Mouse (Mus musculus) heart, adult 18-20 months (tissue): ENCODE data around the gene Kif21b. TPM values are rescaled to one million over a fixed set of nuclear protein-coding genes. Genes with fewer than 3 reads are reported as not detected.

Experiments used
- DNase-seq, 2 experiments: peaks; one replicate each; pipeline ENCODE4 v3.0.0; 2021 to 2022; ENCODE audit warnings: mixed read lengths in 1 of 2
- total RNA-seq, 2 experiments: library from RNA; stranded (reverse); gene quantifications; 2 replicates each; pipeline ENCODE4 v1.2.3; 2021

Kif21b gene
- total RNA-seq, 2 experiments from 2014 or later, result 0.77 to 2.6 TPM

DNA sequence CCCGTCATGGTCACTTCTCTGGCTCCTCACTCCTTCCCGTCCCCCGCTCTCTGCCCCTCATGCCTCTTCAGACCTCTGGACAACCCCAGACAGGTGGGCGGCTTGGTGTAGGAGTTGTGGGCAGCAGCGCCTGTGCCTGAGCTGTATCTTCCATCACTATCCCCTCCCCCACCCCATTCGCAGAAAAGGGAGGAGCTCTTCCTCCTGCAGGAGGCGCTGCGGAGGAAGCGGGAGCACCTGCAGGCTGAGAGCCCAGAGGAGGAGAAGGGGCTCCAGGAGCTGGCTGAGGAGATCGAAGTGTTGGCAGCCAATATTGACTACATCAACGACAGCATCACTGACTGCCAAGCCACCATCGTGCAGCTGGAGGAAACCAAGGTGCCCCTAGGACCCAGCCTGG lies 28.6 kb downstream of the Kif21b start:
- DNase-seq, result no peak

DNA sequence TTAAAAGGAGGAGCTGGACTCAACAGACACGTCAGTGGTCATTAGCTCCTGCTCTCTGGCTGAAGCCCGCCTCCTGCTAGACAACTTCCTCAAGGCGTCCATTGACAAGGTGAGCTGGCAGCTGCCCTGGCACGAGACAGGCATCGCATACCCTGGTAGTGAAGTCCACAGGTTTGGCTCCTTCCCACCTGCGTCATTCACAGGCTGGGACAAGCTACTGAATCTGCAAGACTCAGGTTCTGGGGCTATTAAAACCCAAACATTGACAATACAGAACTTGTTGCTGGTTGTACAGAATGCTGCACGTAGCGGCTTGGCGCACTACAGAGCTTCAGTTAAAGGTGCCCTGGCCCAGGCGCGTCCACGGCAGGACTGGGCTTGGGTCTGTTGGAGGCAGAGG lies 29.1 kb downstream of the Kif21b start:
- no peak for DNase-seq

DNA sequence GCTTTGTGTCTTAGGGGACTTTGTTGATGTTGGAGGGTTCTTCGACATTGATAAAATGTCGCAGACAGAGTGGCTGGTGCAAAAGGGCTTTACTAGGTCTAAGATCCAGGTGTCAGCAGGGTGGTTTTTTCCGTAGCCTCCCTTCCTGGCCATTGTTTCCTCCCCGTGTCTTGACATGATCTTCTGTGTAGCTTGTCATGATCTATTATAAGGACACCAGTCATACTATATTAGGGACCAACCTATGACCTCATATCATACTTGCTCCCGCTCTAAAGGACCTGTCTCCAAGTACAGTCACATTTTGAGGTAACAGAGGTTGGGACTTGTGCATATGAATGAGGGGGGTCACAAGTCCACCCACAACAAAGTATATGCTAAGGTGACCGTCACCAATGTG lies 29.7 kb downstream of the Kif21b start:
- DNase-seq, result no peak

DNA sequence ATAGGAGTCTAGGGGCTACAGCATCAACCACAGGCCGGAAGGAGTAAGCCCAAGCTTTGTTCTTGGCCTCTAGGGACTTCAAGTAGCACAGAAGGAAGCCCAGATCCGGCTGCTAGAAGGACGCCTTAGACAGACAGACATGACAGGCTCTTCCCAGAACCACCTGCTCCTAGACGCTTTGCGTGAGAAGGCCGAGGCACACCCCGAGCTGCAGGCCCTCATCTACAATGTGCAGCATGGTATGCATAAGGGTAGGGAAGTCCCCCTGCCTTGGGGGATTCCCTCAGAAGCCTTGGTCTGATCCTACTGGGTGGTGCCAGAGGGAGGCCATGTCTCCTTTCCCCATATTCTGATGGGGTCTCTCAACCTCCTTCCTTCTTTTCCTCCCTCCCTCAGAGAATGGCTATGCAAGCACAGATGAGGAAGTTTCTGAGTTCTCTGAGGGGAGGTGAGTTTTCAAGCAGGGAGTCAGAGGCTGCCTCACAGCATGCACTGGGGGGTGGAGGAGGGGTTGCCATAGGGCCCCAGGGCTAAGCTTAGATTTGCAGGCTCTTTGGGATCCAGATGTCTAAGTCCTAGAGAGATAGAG lies 30.2 kb downstream of the Kif21b start:
- DNase-seq, result no peak

DNA sequence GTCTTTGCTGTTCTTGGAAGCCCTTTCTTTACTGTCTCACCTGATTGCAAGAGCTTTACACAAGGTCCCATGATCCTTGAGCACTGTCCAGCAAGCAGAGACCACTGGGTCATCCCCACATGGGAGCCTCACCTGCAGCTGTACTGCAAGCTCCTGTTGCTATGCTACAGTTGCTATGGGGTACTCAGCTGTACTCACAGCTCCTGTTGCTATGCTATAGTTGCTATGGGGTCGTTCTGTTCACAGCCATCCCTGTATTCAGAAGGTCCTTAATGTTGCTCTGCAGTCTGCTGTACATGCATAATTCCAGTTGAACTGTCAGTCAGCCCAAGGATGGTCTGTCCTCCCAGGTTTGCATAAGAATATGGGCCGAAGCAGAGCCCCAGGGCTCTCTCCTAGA lies 34.2 kb downstream of the Kif21b start:
- DNase-seq, result no peak

DNA sequence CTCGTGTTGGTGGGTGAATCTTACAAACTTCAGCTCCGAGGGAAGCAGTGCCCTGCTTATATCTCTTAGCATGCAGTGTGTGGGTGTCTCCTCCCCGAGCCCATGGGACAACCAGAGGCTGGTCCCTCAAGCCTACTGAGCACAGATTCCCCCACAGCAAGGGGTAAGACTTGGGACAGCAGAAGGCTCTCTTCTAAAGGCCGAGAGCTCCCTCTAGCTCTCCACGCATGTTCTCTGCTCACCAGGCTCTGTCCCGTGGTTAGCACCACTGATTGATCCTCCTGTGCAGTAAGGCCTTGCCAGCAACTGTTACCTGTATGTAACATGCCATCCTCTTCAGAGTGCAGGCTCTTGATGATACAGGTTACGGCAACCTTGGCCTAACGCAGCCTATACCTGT lies 36.5 kb downstream of the Kif21b start:
- peak in 1 of 2 experiments; percentile 29 for DNase-seq

DNA sequence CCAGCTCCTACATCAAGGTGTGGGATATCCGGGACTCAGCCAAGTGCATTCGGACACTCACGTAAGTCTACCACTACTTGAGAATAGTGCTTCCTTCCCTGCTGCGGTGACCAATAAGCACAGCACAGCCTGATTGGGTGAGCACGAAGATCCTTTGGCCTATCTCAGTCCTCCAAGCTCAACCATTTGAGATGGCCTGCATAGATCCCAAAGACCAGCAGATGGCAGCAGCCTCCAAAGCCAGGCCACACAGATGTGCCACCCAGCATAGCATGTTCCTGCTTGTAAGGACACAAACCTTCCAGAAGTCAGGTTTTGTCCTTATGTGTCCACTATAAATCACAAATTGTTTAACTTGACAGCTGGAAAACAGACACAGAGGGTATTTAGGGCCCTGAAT lies 38.9 kb downstream of the Kif21b start:
- DNase-seq, result peak; percentile 67 to 81

DNA sequence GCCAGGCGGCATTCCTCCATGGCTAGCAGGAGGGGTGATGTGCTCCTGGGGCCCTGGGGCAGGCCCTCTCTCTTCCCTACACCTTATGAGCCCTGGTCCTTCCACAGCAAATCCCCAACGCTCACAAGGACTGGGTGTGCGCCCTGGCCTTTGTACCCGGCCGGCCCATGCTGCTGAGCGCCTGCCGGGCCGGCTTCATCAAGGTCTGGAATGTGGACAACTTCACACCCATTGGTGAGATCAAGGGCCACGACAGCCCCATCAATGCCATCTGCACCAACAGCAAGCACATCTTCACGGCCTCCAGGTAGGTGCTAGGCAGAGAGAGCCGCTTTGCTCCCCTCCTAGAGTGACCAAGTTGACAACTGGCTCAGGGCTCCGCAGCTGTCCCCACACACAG lies 41.5 kb downstream of the Kif21b start:
- no peak for DNase-seq

DNA sequence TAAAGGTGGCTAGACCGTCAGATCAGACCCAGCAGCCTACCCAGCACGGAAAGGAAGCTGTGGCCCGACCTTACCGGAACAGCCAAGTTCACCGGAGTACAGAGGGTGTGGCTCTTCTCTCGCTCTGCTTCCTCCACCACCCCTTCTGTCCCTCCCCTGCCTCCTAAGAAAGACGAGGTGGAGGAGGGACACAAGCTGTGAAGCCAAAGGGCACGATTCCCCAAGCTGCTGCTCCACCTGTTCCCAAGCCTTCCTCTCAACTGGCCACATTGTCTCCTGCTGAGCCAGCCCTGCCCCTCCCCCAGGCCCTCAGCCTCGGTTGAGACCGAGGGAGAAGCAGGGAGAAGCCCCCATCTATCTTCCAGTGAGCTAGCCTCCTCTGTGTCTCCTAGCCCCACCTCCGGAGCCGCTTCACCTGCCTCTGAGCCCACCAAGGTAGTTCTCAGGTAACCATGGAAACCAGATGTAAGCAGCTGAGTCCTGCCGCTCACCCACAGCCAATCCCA lies 43.0 kb downstream of the Kif21b start:
- DNase-seq, result peak in 1 of 2 experiments; percentile 39

DNA sequence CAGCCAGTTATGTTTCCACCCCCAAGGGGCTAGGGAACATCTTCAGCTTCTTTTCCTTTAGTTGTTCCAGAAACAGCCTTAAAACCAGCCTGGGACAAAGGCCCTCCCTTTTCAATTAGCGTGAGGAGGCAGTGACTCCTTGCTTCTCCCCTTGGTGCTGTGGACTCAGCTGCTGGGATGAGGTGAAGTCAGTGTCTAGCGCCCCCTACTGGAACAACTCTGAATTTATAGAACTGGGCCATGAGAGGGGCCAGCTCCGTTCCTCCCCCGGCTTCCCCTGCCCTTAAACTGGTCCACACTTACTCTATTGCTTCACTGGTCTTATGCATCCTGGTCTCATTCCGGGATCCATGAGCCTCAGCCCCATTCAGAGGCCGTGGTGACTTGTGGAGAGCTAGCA lies 44.0 kb downstream of the Kif21b start:
- DNase-seq, result peak; percentile 21 to 63

DNA sequence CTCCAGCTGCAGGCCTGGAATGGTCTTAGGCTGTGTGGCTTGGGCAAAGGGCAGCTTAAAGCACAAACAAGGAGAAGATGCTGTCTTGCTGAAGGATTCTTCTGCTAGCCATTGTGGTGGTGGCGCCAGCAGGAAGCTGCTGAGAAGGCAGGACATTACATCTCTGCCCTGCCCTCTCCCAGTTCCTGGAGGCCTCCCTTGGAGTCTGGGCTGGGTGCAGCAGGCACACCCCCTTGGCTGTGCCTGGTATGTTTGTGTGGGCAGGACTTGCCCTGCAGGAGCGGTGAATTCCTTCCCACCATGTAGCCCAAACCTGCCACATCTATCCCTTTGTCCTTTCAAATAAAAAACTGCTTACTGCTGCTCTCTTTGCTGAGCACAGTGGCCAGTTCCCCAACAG lies 45.9 kb downstream of the Kif21b start:
- DNase-seq, result no peak

DNA sequence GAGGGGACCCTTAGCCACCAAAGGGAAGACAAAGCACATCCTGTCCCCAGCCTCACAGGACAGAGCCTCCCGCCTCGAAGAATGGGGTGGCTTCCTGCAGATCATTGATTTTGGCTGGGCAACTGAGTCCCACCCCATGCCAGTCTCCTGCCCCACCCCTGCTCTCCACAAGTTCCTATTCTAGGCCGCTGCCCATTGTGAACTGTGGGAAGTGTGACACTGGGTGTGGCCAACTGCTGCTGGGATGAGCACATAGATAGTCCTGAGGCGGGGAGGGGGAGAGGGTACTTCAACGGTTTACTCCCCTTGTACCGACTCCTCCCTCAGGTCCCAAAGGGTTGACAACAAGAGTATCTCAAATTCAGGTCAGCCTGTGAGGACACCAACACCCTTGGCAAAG lies 47.6 kb downstream of the Kif21b start:
- DNase-seq, result peak in 1 of 2 experiments; percentile 56

DNA sequence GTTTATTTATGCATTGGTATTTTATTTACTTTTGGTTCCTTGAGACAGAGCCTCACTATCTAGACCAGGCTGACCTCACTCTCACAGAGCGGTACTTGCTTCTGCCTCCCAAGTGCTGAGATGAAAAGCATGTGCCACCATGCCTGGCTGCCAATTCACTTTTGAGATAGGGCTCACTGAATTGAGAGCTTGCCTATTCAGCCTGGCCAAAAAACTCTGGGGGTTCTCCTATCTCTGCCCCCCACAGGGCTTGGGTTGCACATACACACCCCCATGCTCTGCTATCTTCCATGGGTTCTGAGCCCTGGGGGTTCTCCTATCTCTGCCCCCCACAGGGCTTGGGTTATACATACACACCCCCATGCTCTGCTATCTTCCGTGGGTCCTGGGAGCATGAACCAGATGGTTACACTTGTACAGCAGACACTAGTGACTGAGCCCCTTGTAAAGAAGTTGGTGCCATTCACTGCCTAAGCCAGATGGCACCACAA lies 48.4 kb downstream of the Kif21b start:
- DNase-seq, result no peak

DNA sequence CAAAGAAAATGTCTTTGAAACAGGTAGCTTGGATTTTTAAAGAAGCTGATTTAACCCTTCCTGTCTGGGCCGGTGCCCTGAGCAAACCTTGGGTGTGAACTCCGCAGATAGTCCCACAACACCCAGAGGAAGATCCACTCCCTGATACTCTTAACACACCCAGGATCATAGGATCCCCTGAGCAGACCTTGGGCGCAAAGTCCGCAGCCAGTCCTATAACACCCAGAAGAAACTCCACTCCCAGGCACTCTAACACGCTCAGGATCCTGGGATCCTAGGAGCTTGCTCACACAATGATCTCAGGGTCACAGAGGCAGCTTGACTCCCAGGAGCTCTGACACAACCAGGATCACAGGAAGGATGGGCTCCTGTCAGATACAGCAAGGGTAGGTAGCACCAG lies 58.8 kb downstream of the Kif21b start:
- no peak for DNase-seq

DNA sequence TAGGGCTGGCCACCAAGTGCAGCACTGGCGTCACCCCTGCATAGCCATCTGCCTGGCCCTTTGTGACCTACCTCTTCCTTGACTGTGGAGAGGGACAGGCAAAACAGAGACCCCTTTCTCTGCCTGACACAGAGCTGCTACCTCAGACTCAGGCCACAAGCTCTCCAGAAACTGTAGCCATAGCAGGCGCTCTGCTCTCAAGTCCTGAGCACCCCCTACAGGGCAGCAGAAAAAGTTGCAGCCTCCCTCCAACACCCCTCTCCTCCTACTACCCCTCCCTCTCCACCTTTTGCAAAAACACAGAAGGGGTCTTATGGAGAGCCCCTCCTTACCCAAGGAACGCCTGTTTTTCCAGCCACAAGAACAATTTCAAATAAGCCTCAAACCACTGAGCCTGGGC lies 81.6 kb downstream of the Kif21b start, which contains the start of gene Mroh3:
Gene Mroh3 (minus strand): TSS at position 26 of the 400 bp plus-strand sequence.
- DNase-seq, result peak; percentile 13 to 33

DNA sequence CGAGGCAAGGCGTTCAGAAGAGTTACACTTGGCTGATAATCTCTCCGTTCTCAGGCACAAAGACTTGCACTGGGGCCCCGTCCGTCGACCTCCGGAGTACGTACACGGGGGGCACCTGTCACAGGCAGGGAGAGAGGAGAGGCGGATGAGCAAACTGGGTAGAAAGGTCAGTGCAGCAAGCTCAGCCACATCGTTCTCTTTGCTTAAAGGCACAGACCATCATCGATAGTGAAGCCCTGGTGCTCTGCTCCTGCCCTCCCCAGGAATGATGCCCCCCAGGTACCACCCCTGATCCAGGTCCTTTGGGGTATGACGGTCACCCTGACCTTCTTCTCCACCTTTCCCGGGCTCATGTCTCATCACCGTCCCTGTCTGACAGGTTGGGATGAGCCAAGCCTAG lies 83.1 kb downstream of the Kif21b start:
- no peak for DNase-seq

DNA sequence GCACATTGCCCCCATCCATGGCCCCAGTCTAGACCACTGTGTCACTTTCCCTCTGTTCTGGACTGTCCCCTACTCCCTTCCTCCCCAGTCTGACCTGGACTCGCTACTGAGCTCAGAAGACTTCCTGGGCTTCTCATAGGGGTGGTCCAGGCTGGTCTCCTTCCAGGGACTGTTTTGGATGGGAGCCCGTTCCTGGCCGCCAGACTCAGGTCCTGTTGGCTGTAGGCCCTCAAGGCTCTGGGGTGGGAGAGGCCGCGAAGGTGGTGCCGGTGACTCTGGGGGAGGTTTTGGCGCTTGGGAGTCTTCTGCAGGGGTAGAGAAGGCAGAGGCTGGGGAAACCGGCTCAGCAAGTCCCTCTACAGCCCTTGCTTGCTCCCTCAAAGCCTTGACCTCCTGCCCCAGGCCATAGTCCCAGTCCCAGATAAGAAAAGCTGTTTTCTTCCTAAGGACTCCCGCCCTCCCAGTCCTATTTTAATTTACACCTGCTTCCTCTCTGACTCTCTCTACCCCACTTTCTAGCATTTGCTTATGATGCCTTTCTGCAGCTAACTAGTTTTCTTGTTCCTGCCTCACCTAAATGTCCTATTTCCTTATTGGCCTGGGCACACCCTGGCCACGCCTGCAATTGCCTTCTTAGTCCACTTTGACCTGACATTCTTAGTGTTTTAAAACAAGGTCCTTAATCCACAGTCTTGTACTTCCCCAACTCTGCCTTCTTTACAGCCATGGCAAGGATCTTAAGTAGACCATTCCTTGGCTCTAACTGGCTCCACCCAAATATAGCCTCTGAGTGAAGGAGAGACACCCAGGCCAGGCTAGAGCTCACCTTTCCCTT lies 89.1 kb downstream of the Kif21b start:
- DNase-seq, result no peak

DNA sequence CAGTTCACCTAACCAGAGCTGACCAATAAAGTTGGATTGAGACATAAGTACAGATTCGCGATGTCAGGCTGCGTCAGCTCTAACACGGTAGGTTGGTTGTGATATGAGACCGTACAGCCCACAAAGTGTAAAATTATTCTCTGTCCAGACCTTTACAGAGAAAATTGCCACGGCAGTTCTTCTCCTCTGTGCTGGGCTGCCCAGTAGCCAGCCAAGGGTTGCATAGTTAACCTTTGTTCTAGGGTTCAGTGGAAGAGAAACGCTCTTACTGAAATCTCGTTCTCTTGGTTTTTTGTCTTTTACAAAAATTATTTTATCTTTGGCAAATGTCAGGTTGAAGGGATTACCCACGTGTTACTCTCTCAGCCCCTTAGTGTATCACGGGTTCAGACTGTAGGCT lies 91.2 kb downstream of the Kif21b start:
- DNase-seq, result no peak

DNA sequence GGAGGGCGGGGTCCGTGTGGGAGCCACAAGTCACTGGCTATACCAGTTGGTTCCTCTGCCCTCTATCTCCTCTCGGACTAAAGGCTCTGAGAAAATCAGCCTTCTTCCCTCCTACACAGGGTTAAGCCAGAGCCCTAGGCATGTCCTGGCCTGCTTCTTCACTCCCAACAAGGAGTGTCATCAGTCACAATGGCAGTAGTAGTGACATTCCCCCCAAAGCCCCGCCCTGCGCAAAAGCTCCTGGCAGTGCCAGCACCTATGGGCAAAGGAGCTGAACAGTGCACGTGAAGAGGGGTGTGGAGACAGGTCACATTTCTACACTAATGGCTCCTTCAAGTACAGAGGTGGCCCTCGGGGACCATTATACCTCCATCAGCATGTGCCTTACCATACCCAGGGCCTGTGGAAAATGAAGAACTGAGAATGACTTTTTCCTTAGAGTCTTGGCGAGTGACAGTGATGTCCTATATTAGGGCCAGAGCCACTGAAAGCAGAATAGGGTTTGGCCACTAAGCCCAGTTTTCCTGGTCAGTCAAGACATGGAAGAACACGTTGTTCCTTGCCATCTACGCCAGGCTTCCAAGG lies 92.7 kb downstream of the Kif21b start:
- DNase-seq, result no peak

DNA sequence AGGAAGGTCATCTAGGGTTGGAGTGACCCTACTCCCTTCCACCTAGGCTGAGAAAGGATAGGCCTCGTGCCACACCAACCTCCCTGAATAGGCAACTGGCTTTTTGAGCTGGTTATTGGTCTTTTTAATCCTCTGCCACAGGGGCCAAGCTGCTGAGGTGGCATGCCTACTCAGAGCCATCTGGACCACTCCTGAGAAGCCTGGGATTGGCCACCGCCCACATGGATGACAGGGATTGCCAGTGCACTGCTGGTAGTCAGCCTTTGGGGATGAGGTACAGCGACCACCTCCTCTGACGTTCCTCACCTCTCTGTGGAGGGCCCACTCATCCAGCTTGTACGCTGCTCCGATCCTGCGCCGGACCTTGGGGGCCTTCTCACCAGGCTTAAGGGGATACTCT lies 94.7 kb downstream of the Kif21b start:
- no peak for DNase-seq

DNA sequence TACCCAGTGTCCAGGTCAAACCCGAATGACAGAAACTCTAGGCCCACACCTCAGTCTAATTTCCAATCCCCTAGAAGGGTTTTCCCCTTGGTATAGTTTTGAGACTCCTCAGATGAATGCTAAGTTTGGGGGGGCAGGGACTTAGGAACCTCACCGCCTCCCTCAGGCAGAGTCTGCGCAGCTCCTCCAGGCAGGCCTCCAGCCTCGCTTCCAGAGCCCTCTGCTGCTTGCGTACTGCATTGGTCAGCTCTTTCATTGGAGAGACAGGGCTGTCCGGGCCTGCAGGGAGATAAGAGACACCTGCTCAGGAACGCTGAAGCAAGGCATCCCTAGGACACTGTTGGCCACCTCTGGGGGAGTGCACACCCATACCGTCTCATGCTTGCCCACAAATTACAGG lies 95.4 kb downstream of the Kif21b start:
- no peak for DNase-seq
